Mouse (Mus musculus): ENCODE measurements around the gene Fam117a.
A peak's percentile ranks its signal among the peaks of the same experiment; 100 is the strongest.

Gene Fam117a

GRCm38 (mm10) chr11:95336568-95337128 lies at the start of gene Fam117a:
Fam117a (plus strand) TSS chr11:95337018.
- peak; percentile 84 for DNase-seq (ENCODE audit: low spot score)

- DNase-seq (ENCODE audit: low spot score) = no peak
Measured at GRCm38 (mm10) chr11:95291998-95292397, 44.8 kb upstream of the Fam117a start.

DNA sequence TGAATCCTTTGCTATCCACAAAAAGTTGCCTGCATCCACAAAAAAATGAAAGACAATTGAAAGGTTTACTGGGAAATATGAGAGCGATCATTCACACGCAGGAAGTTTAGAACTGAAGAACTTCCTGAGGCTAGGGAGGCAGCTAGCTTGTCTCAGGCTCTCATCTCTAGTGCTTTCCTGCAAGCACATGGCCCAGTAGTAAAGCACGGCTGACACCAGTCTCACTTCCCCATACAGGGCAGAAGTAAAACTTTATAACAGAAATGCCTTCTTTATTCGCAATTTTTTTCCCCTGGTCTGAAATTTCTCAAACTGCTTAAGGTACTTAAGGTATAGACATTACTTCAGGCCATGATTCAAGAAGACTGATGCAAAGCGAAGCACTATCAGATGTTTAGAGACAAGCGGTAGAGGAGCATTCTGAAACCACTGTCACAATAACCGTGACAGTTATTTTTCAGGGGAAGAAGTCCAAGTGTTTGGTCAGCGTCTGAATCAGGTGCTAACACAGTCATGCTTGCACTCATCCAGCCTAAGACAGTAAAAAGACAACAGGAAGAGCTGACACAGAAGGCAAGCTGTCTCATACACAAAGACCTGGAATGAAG lies 43.7 kb upstream of the Fam117a start:
- no peak for DNase-seq (ENCODE audit: low spot score)

GRCm38 (mm10) chr11:95295736-95296135 lies 41.1 kb upstream of the Fam117a start:
- no peak for DNase-seq (ENCODE audit: low spot score)

- DNase-seq (ENCODE audit: low spot score) = no peak
Measured at GRCm38 (mm10) chr11:95298146-95298545, 38.7 kb upstream of the Fam117a start.

DNA sequence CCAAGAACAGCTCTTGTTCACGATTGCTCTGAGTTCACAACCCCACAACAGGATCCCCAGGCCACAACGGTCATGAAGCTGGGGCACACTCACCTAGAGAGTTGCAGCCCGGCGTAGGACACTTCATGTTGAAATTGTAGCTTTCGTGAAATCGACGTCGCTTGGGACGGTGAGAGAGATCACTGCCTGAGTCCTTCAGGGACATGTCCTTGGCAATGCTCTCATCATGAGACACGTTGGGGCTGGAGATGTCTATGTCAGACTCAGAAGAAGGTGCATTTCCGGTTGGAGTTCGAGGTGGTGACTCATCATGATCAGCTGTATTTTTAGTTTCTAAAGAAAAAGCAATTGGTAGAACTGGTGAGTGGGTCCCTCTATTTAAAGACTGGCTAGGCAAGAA lies 36.9 kb upstream of the Fam117a start:
- DNase-seq (ENCODE audit: low spot score) = no peak

DNA sequence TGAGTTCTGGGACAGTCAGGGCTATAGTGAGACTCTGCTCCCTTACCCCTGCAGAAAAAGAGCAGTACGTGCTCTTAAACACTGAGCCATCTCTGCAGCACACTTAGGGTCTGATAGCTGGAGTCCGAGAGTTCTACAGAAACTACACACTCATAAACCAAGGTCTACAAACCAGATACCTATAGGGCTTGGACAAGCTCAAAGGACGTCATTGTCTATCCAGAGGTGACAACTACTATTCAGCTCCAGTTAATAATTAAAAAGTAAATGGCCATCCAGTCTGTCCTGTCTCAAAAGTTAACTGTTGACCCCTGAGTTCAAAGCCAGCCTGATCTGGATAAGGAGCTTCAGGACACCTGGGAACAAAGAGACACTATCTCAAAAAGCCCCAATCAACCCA lies 35.0 kb upstream of the Fam117a start:
- no peak for DNase-seq (ENCODE audit: low spot score)

GRCm38 (mm10) chr11:95305600-95305999 lies 31.2 kb upstream of the Fam117a start:
- no peak for DNase-seq (ENCODE audit: low spot score)

DNA sequence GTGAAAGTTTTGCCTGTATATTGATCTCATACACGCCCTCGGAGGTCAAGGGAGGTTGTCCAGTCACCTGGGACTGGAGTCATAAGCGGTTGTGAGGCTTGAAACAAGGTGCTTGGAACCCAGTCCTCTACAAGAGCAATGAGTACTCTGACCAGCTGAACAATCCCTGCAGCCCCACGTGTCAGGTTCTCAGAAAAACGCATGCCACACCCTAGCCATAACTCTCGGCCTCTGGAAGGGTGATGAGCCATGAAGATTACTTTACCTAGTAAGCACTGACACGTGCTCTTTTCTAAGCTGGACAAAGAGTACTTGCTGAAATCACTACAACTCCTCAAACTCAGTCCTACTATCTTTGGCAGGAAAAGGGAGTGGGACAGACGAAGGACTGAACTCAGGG lies 29.3 kb upstream of the Fam117a start:
- no peak for DNase-seq (ENCODE audit: low spot score)

DNA sequence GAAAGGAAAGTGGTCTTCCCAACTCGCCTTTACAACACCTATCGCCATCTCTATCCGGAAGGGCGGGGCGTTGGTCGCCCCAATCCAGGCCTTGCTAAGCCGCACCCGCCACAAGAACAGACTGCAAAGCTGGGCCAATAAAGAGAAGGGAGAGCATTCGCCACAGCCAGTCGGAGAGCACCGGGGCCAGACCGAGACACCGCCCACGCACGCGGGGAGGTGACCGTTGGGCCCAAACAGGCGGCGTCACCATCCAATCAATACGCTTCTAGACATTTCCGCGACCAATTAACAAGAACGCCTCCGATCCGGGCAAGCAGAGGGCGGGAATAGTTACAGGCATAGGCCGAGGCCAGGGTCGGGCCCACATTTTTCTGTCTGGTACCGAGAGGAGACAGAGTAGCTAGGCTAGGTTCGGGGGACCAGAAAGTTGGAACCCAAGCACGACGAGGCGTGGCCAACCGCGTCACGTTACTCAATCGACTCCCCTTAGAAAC lies 27.3 kb upstream of the Fam117a start:
- peak; percentile 99 for DNase-seq (ENCODE audit: low spot score)

- peak; percentile 98 for DNase-seq (ENCODE audit: low spot score)
Measured at GRCm38 (mm10) chr11:95310007-95310647, 26.7 kb upstream of the Fam117a start, which contains the start of gene Kat7. Kat7 (minus strand) TSS chr11:95310246.

- peak; percentile 36 for DNase-seq (ENCODE audit: low spot score)
Measured at GRCm38 (mm10) chr11:95310648-95311424, 26.0 kb upstream of the Fam117a start.

DNA sequence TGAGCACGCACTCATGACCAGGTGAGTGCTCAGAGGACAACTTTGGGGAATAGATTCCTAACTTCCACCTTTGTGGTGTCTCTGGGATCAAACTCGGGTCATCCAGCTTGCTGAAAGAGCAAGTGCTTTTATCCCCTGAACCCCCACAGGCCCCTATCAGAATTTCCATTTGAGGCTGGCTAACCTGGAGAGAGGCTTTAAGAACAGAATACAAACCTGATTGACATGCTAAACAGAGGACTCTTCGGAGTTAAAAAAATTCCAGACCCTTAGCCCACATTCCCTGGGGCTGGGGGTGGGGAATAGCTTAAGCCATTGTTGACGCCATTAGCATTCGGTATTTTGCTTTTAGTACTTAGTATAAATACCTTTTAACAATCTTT lies 25.4 kb upstream of the Fam117a start:
- no peak for DNase-seq (ENCODE audit: low spot score)

DNA sequence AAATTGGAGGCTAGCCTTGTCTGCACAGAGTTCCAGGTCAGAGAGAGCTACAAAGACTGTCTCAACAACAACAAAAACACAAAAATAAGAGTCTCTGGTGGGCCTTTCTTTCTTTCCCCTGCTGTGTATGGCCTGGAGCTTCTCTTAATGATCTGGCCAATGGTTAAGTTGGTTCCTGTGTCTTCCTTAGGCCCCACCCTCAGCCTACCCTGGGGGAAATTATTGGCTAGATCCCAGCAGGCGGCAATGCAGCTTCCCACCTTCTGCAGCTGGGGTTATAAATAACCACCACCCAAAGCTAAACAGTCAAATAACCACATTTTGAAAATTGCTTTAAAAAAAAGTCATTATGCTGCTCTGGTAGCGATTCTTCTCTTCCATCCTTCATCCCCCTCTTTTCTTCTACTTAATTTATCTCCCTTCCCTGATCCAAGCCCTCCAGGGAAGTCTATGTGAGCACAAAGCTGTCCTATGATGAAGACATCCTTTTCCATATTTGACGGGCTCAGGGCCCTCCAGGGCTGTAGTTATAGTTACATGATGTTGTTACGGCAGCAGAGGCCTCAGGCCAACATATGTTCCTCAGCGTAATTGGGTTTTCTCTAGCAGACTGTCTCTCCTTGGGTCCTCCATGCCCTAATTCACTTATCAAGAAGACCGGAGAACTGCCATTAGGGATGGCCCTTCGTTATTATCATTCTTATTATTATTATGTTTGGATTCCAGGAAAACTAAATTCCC lies 21.4 kb upstream of the Fam117a start:
- no peak for DNase-seq (ENCODE audit: low spot score)

DNA sequence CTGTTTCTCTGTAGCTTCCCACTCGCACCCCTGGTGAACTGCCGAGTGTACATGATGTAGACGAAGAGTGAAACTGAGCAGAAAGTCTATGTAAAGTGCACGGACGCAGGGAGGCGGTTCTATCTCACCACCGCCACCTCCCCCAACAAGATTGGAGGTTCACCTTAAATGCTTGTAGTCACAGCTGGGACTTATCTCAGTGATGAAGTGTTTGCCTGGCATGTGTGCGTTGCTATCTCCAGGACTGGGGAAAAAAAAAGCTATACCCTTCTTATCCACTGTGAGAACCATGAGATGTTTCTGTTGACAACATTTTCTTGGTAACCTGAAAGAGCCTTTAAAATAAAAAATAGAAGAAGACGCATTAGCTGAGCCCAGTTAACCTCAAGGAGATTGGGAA lies 18.7 kb upstream of the Fam117a start:
- no peak for DNase-seq (ENCODE audit: low spot score)

- no peak for DNase-seq (ENCODE audit: low spot score)
Measured at GRCm38 (mm10) chr11:95319506-95319905, 17.3 kb upstream of the Fam117a start.

- no peak for DNase-seq (ENCODE audit: low spot score)
Measured at GRCm38 (mm10) chr11:95320010-95320409, 16.8 kb upstream of the Fam117a start.

- DNase-seq (ENCODE audit: low spot score) = no peak
Measured at GRCm38 (mm10) chr11:95324181-95324580, 12.6 kb upstream of the Fam117a start.

- no peak for DNase-seq (ENCODE audit: low spot score)
Measured at GRCm38 (mm10) chr11:95325832-95326231, 11.0 kb upstream of the Fam117a start.

GRCm38 (mm10) chr11:95326243-95326642 lies 10.6 kb upstream of the Fam117a start:
- no peak for DNase-seq (ENCODE audit: low spot score)

- no peak for DNase-seq (ENCODE audit: low spot score)
Measured at GRCm38 (mm10) chr11:95328629-95329028, 8.2 kb upstream of the Fam117a start.

GRCm38 (mm10) chr11:95330662-95331061 lies 6.2 kb upstream of the Fam117a start:
- no peak for DNase-seq (ENCODE audit: low spot score)
